Mouse (Mus musculus): ENCODE measurements around the gene Azgp1.
"Not testable (repeated sequence)": the region's sequence is repeated elsewhere in the genome, so short reads cannot be mapped to it uniquely, and the experiment has no call there.

Azgp1 gene

DNA sequence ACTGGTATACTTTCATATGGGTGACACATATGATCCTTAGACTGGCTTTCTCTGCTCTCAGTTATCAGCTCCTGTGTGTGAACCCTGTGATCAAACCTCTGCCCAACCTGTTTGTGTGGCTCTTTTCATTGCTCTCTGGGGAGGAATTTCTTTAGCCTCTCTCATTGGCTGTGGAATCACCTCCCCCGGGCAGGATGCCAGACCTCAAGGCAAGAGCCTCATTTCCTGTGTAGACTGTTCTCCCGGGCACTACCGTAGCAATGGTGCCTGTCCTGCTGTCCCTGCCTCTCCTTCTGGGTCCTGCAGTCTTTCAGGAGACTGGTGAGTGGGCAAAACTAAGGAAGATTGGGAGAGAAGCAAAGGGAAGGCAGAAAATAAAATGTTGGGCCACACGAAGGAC, at the start of gene Azgp1:
Azgp1 (plus strand) TSS at position 221 of the 400 bp plus-strand sequence.
- no peak for DNase-seq (ENCODE audit: extremely low read depth, low read depth)

DNA sequence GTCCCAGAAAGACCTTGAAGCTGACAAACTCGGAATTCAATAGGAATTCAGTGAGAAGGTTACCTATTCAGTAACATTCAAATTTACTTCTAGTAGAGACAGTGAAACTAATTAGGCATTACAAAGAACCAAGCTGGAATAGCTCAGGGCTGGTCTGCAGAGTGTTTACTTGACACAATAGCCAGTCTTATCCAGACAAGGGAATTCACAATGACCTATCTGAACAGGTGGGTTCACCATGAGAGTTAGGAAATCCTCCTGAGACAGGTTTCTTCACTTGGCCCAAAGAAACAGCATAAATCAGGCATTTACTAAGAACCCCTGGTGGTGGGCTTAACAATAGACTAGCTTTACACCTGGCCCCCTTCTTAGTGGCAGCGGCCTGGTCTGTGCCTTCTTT, 47.4 kb upstream of the Azgp1 start:
- DNase-seq (ENCODE audit: extremely low read depth, low read depth), result not testable (repeated sequence)

DNA sequence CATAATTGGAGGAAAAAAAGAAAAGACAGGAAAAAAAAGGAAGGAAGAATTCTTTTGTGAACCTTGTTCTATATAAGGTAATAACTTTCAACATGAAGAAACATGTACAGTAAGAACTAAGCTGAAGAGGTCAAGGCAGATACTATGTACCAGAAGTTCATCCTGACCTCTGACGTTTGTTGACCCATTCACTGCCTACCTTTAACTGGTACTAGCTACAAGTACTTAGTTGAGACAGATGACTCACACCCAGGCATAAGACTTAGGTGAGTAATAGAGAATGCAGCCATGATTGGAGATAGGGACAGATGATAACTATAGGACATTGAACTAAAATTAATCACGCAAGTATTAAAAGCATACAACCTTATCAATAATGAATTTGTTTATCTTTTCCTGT, 44.8 kb upstream of the Azgp1 start:
- DNase-seq (ENCODE audit: extremely low read depth, low read depth), result no peak

DNA sequence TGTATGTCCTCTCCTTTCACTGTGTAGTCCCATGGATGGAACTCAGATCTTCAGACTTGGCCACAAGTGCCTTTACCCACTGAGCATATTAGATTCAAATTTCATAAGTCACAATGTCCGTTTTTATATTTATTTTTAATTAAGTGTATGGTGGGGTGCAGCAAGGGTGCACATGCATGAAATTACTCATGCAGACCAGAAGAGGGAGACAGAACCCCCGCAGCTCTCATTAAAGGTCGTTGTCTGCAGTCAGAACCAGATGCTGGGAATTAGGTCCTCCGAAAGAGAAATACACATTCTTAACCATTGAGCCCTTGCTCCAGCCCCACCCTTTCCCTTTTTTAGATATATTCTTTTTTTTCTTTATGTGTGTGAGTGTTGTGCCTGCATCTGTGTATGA, 44.1 kb upstream of the Azgp1 start:
- peak; percentile 11 for DNase-seq (ENCODE audit: extremely low read depth, low read depth)

DNA sequence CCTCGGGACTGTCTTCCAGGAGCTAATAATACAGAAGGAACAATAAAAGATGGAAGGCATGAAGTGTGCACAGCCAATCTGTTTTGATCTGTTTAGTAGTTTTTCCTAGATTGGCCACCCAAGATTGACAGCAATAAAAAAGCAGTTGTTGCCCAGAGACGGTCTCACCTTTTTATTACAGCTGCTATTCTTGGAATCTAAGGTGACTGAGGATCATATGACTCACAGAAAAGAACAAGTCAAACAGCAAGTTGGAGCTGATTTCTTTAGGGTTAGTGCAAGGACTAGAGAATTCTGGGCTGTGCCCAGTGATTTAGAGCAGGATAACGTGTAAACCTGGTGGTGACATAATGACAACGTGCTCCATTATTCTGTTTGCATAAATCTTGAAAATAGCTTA, 40.4 kb upstream of the Azgp1 start:
- DNase-seq (ENCODE audit: extremely low read depth, low read depth), result no peak

DNA sequence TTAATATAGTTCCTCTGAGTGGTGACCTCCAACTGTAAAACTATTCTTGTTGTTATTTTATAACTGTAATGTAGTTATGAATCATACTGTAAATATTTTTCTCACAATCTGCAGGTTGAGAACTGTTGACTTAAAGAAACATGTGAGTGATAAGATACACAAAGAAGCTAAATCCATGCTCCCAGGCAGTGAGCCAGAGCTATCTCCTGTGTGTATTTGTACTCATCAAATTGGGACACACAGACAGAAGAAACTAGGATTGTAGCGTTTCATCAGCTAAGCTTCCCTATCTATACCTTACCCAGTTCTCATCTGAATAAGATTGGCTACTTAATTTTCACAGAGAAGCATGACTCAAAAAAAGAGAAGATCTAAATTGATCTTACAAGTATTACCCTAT, 38.2 kb upstream of the Azgp1 start:
- no peak for DNase-seq (ENCODE audit: extremely low read depth, low read depth)

DNA sequence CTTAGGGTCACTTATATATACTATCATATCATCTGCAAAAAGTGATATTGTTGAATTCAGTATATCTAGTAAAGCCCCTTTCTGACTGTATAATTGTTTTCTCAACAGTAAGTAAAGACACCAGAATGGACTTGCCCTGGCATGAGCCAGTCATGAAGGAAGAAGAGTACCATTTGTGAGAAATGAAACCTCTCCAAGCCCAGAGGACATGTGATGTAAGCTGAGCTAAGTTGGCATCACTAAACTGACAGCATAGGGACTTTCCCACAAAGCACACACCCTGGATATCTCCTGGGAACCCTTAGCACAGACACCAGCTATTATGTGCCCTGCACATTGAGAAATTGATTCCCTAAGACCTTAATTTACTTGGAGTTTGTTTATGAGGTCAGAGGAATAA, 34.0 kb upstream of the Azgp1 start:
- no peak for DNase-seq (ENCODE audit: extremely low read depth, low read depth)

DNA sequence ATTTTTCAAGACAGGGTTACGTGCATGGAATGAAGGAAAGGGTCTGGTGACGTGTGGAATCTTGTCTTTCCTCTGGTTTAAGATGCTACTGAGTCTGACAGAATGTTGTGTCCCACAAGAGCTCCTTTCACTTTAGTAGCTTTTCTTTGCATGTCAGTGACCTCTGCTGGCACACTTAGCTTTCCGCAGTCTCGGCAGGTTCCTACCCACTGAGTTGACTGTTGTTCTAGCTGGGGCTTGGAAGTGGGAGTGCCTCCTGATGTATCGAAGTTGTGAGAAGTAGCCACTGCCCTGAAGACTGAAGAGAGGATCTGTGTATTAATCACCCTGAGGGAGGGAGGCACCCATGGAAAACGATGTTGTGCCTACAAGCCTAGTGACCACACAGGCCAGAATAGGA, 30.1 kb upstream of the Azgp1 start:
- DNase-seq (ENCODE audit: extremely low read depth, low read depth), result no peak

DNA sequence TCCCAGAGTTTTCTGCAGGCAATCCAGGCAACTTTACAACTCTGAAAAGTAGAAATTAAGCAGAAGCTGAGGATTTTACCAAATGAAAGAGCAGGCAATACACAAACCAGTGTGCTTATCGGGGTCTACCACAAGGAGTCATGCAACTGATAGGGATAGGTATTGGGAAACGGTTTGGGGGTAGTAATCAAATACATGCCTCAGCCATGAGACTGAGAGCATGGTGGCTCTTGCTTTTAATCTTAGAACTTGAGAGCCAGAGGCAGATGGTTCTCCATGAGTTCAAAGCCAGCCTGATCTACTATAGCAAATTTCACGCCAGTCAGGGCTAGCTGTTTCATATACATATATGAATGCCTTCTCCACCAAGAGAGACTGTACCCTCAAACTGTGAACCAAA, 24.9 kb upstream of the Azgp1 start:
- DNase-seq (ENCODE audit: extremely low read depth, low read depth), result no peak

DNA sequence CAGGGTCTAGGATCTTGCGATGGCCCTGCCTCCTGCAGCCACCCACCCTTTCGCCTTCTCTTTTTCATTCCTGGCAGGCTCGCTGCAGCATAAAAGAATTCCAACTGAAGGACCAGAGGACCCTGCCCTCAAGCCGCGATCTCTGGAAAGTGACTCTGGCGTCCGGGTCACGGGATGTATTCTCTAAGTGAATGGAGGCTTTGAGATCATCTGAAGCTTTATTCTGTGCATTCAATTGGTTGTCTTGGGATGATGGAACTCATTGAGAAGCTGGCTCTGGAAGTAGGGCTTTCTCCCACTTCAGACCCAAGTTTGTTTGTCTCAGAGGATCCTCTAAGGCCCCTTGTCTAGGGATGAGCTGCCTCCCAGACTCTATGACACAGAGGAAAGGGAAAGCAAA, 18.4 kb upstream of the Azgp1 start, which contains the start of gene Gjc3:
Gjc3 (minus strand) TSS at position 154 of the 400 bp plus-strand sequence.
- DNase-seq (ENCODE audit: extremely low read depth, low read depth), result no peak

DNA sequence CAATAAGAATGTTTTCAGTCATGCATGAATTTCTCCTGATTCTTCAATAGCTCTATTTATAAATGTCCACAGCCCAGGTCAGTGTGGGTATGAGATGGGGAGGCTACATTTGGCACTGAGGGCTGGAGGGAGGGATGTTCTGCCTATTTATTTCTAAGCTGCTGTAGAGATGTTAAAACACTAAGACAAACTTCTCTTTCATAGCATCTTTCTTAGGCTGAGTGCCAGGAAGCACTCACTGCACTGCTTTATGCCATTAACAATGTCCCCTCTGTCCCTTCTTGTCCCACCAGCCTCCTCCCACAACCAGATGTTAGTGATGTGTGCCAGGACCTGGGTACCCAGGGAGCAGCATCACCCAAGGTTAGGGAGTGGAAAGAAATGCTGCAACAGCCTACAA, 14.8 kb upstream of the Azgp1 start:
- DNase-seq (ENCODE audit: extremely low read depth, low read depth), result no peak

DNA sequence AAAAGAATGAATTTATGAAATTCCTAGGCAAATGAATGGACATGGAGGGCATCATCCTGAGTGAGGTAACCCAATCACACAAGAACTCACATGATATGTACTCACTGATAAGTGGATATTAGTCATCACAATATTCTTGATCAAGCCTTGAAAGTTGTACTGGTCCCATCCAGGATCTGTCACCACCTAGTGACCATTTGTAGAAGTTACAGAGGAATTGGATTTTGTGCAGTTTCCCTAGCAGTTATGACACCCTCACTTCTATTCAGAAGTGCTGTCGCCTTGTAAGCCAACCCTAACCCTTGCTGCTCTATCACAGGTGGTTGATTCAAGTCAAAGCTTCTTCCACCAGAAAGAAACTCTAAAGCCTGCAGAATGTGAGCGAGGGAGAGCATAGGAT, 8.2 kb upstream of the Azgp1 start:
- DNase-seq (ENCODE audit: extremely low read depth, low read depth), result no peak

DNA sequence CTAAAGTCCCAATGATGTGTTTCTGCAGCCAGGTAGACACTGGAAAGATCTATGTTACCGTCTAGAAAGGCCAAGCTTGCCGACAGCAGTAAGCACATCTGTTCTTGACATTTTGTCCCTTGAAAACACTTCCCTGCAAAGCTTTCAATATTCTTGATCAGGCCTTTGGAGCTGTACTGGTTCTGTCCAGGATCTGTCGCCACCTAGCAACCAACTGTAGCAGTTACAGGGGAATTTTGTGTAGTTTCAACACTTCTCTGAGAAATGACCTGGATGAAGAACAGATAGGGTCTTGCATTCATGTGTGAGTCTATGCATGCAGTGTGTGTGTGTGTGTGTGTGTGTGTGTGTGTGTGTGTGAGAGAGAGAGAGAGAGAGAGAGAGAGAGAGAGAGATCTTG, 7.6 kb upstream of the Azgp1 start:
- DNase-seq (ENCODE audit: extremely low read depth, low read depth), result no peak

DNA sequence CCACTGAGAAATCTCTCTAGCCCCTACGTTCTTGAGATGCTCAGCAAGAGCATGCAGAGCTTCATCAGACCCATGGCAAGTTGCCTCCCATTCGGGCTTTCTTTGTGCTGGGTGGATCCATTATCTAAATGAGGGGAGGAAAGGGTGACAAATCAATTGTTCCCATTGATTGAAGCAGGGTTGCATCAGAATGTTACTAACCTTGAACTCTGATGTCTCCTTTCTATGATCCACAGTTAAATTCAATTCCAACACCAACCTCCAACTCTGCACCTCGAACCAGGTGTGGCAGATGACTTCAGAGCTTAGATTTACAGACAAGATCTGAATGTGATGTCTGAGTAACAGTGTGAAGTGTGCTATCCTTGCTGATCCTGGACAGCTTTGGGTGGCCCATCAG, 6.6 kb upstream of the Azgp1 start:
- no peak for DNase-seq (ENCODE audit: extremely low read depth, low read depth)

DNA sequence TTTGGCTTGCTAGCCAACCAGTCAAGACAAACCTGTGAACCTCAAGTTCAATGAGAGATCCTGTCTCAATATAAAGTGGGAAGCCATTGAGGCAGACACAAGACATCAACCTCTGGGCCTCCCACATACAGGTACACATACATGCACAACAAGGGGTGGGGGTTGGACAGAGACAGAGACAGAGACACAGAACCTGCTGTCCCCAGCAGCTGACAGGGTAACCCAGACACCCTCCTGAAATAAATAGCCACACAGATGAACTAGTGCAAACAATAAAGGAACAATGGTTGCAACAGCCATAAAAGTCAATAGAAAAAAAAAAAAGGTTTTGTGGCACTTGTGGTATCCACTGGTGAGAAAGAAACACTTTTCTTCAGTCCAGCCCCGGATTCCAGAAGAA, 5.9 kb upstream of the Azgp1 start:
- no peak for DNase-seq (ENCODE audit: extremely low read depth, low read depth)

DNA sequence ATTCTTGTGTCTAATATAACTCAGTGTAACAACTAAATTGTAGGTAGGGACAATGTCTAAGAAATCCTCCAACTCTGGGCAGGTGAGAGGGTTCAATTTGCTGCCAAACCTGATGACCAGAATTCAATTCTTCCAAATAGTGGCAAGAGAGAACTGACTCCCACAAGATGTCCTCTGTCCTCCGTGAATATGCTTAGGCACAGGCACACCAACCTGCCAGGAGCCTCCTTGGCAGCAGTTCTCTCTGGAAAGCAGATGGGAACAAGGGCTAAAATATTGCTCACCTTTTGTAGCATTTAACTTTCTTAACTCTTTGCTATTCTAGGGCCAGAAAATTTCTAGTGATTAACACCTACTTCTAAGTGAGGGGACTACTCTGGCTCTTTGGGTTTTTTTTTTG, 4.0 kb upstream of the Azgp1 start:
- no peak for DNase-seq (ENCODE audit: extremely low read depth, low read depth)

DNA sequence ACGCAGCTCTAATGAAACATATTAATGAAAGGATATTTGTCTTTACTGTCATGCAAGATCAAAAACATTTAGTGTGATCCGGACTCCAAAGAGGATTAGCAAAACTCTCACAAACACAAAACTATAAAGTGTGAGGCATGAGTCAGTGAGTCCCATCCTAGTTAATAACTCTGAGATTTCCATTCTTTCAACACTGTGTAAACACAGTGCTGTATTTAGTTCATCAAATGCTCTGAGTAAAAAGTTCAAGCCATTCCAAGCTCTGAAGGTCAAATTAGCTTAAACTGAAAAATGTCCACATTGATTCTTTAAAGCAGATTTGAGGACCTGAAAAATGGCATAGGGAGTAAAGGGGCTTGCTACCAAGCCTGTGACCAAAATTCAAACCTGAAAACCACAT, 2.2 kb upstream of the Azgp1 start:
- no peak for DNase-seq (ENCODE audit: extremely low read depth, low read depth)

DNA sequence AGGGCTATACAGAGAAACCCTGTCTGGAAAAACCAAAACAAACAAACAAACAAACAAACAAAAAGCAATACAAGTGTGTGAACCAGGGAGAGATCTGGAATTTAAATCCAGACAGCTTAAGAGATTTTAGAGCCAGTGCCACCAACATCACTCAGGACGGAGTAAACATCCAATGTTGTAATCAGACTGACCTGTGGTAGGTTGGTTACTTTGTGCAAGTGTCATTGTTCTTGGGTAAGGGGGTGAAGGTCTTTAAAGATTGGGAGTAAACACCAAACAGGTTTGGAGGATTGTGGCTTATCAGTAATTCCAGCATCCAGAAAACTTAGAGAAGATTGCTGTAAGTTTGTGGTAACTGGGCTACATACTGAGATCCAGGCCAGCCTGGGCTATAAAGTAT, 5.0 kb downstream of the Azgp1 start:
- DNase-seq (ENCODE audit: extremely low read depth, low read depth), result no peak

DNA sequence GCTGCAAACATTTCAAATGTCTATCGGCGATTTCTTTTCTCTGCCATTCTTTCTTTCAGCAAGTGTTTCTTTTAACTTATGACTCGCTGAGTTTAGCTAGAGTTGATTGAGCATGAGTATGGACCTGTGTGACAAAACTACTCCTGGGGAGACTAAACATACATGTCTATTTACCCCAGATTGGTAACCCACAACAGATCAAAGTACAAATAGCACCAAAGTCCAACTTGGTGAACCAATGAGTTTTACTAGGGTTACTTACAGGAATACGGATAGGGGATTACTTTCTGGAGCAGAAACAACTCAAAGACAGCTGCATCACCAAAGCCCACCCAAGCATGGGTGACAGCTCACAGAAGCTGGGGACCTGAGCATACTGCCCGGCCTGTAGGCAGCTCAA, 28.1 kb downstream of the Azgp1 start:
- DNase-seq (ENCODE audit: extremely low read depth, low read depth), result no peak

DNA sequence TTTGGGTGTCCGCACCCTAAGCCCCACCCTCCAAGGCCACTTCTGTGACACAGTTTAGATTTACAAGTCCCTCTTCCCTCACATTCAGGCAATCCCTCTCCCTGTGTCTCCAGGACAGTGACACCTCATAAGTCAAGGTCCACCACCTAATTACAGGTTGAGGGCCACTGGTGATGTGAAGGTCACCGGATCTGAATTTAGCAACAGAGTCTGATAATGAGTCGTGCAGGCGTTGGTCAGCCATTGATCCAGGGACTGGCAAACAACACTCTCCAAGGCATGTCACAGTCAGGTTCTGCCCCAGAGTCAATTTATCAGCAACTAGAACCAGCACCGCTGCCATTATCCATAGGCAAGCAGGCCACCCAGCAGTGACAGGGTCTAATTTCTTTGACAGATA, 31.1 kb downstream of the Azgp1 start:
- DNase-seq (ENCODE audit: extremely low read depth, low read depth), result no peak

DNA sequence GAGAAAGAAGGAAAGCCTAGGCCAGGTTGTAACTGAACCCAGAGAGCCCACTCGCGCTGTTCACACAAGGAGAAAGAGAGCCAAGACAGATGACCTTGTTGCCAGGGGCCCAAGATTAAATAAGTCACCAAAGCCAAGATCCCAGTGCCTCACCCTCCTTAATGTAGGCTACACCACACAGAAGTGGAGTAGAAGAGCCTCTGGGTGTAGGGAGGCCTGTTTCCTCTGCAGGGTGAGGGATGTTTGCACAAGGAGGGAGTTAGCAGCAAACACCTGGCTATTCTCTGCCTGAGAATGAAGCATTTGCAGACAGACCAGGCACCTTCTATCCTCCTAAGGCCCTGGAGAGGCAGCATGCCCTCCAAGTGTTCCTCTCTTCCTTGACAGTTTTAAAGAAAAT, 35.2 kb downstream of the Azgp1 start:
- DNase-seq (ENCODE audit: extremely low read depth, low read depth), result no peak

DNA sequence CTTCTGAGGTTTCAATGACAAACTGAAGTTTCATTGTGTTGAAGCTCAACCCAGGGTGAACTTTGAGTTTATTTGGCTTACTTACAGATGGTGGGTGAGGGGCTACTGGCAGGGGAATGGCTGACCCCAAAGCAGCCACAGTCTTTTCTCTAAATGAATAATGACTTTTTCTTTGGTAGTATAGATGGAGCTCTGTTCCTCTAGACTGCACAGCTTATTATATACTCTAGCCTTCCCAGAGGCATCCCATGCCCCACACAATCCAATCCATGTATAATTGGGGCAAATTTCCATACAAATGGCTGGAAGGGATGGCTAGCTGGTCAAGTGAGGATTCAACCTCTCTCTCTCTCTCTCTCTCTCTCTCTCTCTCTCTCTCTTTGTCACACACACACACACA, 35.7 kb downstream of the Azgp1 start:
- no peak for DNase-seq (ENCODE audit: extremely low read depth, low read depth)

DNA sequence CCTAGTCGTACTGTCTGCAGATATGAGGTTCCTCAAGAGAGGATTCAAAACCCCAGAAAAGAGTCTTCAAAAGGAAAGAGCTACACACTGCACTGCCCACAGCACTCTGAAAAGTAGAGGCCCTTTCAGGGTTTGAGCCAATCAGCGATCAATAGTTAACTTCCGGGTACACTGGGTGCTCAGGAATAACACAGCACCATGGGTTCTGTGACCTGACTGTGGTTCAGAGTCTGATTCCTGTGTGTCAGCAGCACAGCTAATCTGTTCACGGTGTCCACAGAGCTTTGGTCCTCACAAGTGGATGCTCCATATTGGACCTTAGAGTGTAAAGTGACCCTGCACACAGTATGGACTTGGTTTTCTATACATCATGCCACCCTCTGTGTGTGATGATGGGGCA, 38.3 kb downstream of the Azgp1 start:
- DNase-seq (ENCODE audit: extremely low read depth, low read depth), result not testable (repeated sequence)

DNA sequence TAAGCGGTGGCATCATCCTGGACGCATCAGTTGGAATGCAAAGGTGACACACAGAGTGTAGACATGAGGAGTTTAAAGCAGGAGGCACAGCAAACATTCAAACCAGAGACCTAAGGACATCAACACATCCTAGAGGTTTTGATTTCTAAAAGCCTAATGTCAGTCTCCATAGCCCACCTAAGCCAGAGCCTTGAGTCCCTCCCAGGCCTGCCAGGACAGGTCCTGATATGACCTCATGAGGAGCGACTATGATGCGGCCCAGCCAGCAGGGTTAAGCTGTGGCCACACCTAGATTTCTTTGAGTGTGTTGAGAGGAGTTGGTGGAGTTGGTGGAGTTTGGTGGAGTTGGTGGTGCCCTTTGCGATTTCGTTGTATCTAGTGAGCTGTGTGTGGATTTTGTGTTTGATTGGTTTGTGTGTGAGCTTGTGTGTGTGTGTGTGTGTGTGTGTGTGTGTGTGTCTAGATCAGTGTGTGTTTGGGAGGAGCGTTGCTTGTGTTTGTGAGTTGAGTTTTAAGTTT, 39.7 kb downstream of the Azgp1 start, which contains the start of the genes Smok3a and Smok3b:
Smok3a (plus strand) TSS at position 301 of the 519 bp plus-strand sequence.
Smok3b (plus strand) TSS at position 469 of the 519 bp plus-strand sequence.
- not testable (repeated sequence) for DNase-seq (ENCODE audit: extremely low read depth, low read depth)

Data from MEL-GATA-1-ER (cell line).